Mouse (Mus musculus) layer of hippocampus, adult 8-10 months (tissue): ENCODE measurements around the gene Efcab9. TPM values are rescaled to one million over a fixed set of nuclear protein-coding genes. Genes with fewer than 3 reads are reported as not detected.

Experiments used
- DNase-seq, 2 experiments: peaks; one replicate each; pipeline ENCODE4 v3.0.0; 2022; ENCODE audit warnings: low spot score in 2 of 2
- total RNA-seq, 4 experiments: library from RNA; stranded (reverse); gene quantifications; 2 replicates each; pipeline ENCODE4 v1.2.4; 2022

Gene Efcab9
- 1 to 10 TPM in 3 of 4 experiments, under 1 TPM in 1; 0.54 to 2.2 (median 1.5) TPM for total RNA-seq

DNA sequence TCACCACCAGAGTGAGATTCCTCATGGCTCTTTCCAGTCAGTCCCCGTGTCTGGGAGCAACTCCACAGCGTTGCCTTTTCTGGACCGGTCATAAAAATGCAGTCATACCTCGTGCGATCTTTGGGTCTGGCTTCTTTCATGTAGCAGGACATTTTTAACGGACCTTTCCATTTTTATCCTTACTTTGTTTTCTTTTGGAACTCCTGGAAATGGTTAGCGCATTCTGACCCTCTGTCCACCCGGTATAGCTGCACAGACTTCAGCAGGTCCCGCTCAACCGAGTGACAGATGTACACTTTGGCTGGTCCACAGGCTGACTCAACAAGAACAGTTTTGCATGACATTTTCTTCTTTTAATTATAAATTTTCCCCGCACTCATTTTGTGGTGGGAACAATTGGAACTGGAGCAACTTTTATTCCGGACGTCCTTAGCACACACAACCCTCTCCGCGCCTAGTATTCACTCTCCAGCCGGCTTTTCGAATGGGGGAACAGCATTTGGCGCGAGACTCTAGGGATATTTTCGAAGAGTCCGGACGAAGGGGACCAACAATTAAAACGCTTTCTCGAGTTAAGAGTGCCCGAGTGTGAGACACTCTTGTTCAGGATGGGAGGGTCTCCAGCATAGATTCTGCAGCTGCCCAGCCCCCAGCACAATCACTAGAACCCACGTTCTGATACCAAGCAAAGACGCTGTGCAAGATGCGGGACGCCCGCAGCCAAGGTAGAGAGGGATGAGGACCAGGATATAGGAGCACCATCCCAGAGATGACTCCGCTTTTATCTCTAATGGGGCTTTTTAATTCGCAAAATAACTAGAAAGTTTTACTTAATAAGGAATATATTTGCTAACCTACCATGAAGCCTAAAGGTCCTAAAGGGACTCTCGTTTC lies at the start of gene Efcab9:
Efcab9 (minus strand) TSS at position 211 of the 894 bp plus-strand sequence.
- no peak for DNase-seq

DNA sequence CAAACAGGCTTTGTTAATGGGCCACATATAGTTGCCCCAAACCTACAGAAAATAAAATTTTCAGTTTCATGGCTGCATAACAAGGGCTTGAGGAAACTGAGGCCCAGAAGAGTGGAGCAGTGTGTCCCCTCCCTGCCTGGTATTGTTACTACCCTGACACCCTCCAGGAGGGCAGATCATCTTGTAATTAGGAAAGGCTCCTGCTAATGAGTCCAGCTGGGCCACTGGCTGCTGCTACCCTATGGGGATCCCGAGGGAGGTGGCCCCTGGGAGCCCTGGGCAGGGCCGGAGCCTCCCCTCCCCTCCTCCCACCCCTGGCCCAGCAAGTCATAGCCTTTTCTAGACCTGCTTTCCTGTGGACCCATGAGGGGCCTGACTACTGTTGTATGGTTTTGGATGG lies 49.1 kb upstream of the Efcab9 start:
- no peak for DNase-seq

GRCm38 (mm10) chr11:32580305-32580947 lies 48.5 kb upstream of the Efcab9 start:
- DNase-seq, result peak; percentile 60 to 66

DNA sequence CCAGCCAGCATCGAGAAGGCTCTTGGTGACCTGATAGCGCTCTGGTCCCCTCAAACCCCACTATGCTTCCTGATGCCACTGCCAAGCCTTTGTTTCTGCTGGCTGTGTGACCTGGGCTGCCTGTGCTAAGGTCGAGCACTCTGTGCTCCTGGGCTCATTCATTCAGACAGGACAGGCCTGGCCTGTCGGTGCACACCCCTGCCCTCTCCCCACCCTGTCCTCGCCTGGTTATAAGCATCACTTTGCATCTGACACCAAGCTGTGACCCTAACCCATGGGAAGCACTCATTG lies 44.8 kb upstream of the Efcab9 start:
- no peak for DNase-seq

- DNase-seq, result no peak
Observed at GRCm38 (mm10) chr11:32575964-32576759, 44.3 kb upstream of the Efcab9 start.

DNA sequence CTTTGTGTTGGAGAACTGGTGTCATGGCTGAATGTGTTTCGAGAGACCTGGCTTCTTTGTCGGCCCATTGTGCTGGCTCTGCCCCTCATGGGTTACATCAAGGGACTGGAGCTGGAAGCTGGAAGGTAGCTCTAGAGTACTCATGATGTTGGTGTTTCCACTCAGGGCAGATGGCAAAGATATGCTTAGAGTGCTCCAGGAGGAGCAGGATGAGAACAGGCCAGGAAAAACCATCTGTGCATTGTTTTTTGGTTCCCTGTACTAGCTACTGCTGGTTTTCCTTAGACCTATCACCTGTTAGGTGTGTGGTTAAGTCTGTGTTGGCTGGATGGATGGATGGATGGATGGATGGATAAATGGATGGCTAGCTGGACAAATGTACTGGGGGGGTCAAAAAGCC lies 41.8 kb upstream of the Efcab9 start:
- DNase-seq, result no peak

- DNase-seq, result no peak
Observed at GRCm38 (mm10) chr11:32571103-32571502, 39.2 kb upstream of the Efcab9 start.

DNA sequence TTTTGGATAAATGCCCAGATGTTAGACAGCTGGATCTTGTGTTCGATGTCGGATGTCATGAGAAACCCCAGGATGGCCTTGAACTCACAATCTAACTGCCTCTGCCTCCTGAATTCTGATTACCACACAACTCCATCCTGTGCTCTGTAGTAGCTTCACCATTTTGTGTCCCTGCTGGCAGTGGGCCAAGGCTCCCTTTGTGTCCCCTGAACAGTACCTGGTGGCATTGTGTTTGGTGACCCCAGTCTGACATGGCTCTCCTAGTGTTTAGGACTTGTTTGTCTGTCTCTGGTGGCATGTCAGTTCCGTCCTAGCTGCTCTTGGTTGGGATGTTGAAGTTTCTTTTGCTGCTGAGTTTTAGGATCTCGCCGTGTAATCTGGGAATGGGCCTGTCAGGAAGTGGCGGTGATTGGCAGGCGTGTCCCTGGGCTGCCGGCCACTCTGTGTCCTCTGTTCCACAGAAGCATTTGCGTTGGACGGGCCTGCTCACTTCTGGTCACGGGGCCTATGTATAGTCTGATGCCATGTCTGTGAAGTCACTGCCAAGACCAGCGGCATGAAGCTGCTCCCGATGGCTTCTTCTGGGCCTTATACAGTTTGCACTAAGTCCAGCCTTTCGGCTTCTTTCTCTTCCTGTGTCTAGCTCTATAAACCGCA lies 36.9 kb upstream of the Efcab9 start:
- DNase-seq, result no peak

DNA sequence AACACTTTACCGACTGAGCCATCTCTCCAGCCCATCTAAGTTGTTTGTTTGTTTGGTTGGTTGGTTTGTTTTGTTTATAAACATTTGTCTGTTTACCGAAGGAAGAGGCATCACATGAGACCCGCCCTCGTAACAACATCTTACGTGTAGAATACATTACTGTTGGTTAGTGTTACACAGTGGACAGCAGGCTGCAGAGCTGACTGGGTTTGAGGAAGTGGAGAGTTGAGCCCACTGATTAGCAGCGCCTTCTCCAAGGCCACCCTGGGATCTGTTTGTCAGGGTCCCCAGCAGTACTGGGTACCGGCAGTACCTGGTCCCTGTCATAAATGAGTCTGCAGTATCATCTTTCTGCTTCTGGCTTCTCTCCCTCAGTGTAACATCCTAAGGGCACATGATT lies 36.2 kb upstream of the Efcab9 start:
- DNase-seq, result no peak

GRCm38 (mm10) chr11:32567000-32567855 lies 35.3 kb upstream of the Efcab9 start:
- peak in 1 of 2 experiments; percentile 26 for DNase-seq

- DNase-seq, result no peak
Observed at GRCm38 (mm10) chr11:32566184-32566583, 34.3 kb upstream of the Efcab9 start.

GRCm38 (mm10) chr11:32565088-32565487 lies 33.2 kb upstream of the Efcab9 start:
- no peak for DNase-seq

GRCm38 (mm10) chr11:32564629-32565028 lies 32.7 kb upstream of the Efcab9 start:
- DNase-seq, result no peak

GRCm38 (mm10) chr11:32563660-32564059 lies 31.8 kb upstream of the Efcab9 start:
- no peak for DNase-seq

- no peak for DNase-seq
Observed at GRCm38 (mm10) chr11:32562706-32563105, 30.8 kb upstream of the Efcab9 start.

GRCm38 (mm10) chr11:32561465-32562355 lies 29.8 kb upstream of the Efcab9 start:
- no peak for DNase-seq

DNA sequence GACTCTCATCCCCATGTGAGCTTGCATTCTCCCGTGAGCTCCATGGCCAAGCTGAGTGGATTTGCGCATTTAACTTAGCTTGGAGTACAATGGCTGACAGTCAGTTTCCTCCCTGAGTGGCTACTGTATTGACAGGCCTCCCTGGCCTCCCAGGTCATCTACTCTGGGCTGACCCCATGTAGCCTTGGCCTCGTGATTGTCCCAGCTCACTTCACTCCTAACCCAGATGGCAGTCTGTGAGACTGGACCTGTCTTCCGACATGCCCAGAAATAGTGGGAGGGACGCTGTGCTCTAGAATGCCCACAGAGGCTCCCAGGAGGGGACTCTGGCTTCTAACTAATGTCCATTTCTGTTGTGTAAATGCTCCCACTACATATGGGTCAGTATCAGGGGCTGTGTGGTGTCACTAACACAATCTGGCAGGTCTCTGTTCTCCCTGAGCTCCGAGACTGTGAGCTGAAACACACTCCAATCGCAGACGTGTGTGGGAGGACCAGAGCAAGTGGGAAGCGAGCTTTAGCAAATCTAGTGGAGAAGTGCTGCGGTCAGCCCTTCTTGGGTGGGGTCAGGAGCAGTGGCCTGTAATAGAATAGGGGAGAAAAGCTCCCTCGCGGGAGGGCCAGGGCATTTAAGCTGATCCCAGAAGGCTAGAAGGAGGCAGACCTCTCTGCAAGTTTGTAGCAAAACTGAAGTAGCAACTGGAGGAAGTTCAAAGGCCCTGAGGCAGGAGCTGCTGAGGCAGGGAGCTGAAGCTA lies 28.3 kb upstream of the Efcab9 start:
- DNase-seq, result no peak

DNA sequence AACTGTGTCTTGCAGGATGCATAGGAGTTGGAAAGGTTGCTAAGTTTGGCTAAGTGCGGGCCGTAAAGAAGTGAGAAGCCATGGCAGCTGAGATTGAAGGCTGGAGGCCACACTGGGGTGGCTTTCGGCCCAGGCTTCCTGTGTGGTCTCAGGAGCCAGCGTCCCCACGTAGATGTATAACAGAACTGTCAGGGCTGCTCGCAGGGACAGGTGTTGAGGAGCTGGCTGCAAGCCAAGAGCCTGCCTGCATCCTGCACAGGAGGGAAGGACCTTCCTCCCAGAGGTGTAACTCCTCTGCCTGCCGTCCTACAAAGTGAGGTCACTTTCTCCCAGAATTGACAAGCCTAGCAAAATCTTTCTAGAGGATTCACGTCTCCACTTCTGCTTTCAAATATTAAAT lies 26.8 kb upstream of the Efcab9 start:
- no peak for DNase-seq

DNA sequence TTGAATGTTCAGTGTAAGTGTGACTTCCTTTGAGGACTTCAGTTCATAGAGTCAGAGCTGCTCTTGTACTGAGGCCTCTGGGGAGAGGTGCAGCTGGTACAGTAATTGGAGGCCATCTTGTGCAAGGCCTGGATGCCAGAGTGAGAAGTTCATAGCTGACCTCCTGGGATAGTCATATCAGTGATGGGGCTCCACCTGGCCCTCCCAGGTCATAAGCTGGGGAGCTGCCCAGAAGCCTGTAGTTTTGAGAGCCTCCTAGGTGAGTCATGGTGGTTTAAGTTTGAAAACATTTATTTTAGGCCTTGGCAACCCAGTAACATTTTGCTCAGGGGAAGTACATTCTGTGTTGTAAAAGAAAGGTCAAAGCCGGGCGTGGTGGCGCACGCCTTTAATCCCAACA lies 26.1 kb upstream of the Efcab9 start:
- no peak for DNase-seq
